Mouse (Mus musculus) G1E (cell line): ENCODE data around the gene Rpl29. TPM values are rescaled to one million over a fixed set of nuclear protein-coding genes. Genes with fewer than 3 reads are reported as not detected.
A peak's percentile ranks its signal among the peaks of the same experiment; 100 is the strongest.

Experiments used
- ATAC-seq: 2 replicates; pipeline ENCODE4 v1.8.0; 2016; ENCODE audit warnings: mild to moderate bottlenecking; ENCODE audit not compliant: insufficient number of reproducible peaks, poor library complexity, low FRiP score, severe bottlenecking; ENCODE audit errors: extremely low read depth
- DNase-seq: peaks from one replicate; pipeline ENCODE4 v3.0.0; 2012; ENCODE audit warnings: low spot score
- H3K27me3 ChIP-seq: 2 replicates; pipeline ENCODE4 v1.6.1; 2012; ENCODE audit warnings: mild to moderate bottlenecking, low read length, inconsistent platforms; ENCODE audit not compliant: insufficient read depth
- H3K36me3 ChIP-seq: replicated peaks from 2 replicates; pipeline ENCODE3; 2012; ENCODE audit warnings: mild to moderate bottlenecking, inconsistent platforms
- H3K4me1 ChIP-seq: 2 replicates; pipeline ENCODE4 v1.6.1; 2012; ENCODE audit warnings: low read depth, low read length, inconsistent platforms, mixed read lengths; ENCODE audit not compliant: insufficient read depth
- H3K4me3 ChIP-seq: 2 replicates; pipeline ENCODE4 v1.5.1; 2012; ENCODE audit warnings: low read depth, mild to moderate bottlenecking, inconsistent platforms, low read length, moderate library complexity, mixed read lengths
- H3K9me3 ChIP-seq: replicated peaks from 2 replicates; pipeline ENCODE4 v1.6.1; 2012; ENCODE audit warnings: inconsistent platforms
- CTCF ChIP-seq: IDR thresholded peaks from 2 replicates; pipeline ENCODE4 v1.5.1; 2012; ENCODE audit warnings: low read depth, low read length, inconsistent platforms, mixed read lengths
- GATA1 ChIP-seq: IDR thresholded peaks from 2 replicates; pipeline ENCODE4 v1.6.1; 2012; ENCODE audit warnings: borderline replicate concordance, low read length, inconsistent platforms, mixed read lengths
- GATA2 ChIP-seq: IDR thresholded peaks from 2 replicates; pipeline ENCODE4 v1.6.1; 2012; ENCODE audit warnings: low read depth, low read length, inconsistent platforms, borderline replicate concordance
- POLR2AphosphoS5 ChIP-seq: IDR thresholded peaks from 2 replicates; pipeline ENCODE4 v1.6.1; 2012; ENCODE audit warnings: low read depth, low read length, inconsistent platforms; ENCODE audit not compliant: insufficient replicate concordance
- TAL1 ChIP-seq: conservative IDR thresholded peaks from 2 replicates; pipeline ENCODE4 v1.6.1; 2012; ENCODE audit warnings: low read depth, low read length, inconsistent platforms, mixed read lengths
- polyA plus RNA-seq: library from polyadenylated mRNA; stranded (reverse); fragments of >175 nt; gene quantifications from 2 replicates; pipeline ENCODE4 v1.2.3, GENCODE M21; 2012
- total RNA-seq, 2 experiments: library from RNA; stranded (forward) in 1 of 2; stranded (reverse) in 1 of 2; fragments of 200-1000 nt in 1 of 2; fragments of >200 nt in 1 of 2; fragmentation: Nextera tagmentation in 1 of 2; gene quantifications; 2 replicates each; pipeline ENCODE4 v1.2.3; 2014 to 2017

Rpl29 gene
- total and polyA plus RNA-seq, 3 experiments: 29.5 to 149 (median 81.1) TPM

GRCm38 (mm10) chr9:106478101-106478500, 48.8 kb downstream of the Rpl29 start:
- Histone ChIP-seq H3K27me3 (peaks cover 10% of the 10 kb centered on the region), H3K9me3 (no peaks in the 10 kb centered on the region), H3K36me3 (peaks cover 44% of the 10 kb centered on the region), H3K4me3 (peak overlapping the region; percentile 82), H3K4me1 (peaks cover 67% of the 10 kb centered on the region)
- TF ChIP-seq TAL1: no peak
- TF ChIP-seq GATA1: no peak
- no peak for TF ChIP-seq POLR2AphosphoS5
- no peak for TF ChIP-seq CTCF
- no peak for TF ChIP-seq GATA2
- DNase-seq (no peak), ATAC-seq (no peak)

GRCm38 (mm10) chr9:106480541-106480940, 51.3 kb downstream of the Rpl29 start:
- ATAC-seq: no peak
- TF ChIP-seq GATA2 (no peak), CTCF (no peak), TAL1 (no peak), POLR2AphosphoS5 (no peak), GATA1 (no peak)
- Histone ChIP-seq H3K27me3 (no peaks in the 10 kb centered on the region), H3K4me3 (no peak overlapping the region), H3K36me3 (peaks cover 69% of the 10 kb centered on the region), H3K4me1 (peaks cover 55% of the 10 kb centered on the region), H3K9me3 (no peaks in the 10 kb centered on the region)
- DNase-seq: no peak

GRCm38 (mm10) chr9:106481075-106481474, 51.8 kb downstream of the Rpl29 start:
- DNase-seq: no peak
- H3K36me3 ChIP-seq: peaks cover 74% of the 10 kb centered on the region

More at GRCm38 (mm10) chr9:106481075-106481474, 51.8 kb downstream of the Rpl29 start:
- Histone ChIP-seq H3K27me3 (no peaks in the 10 kb centered on the region), H3K9me3 (no peaks in the 10 kb centered on the region), H3K4me1 (peaks cover 49% of the 10 kb centered on the region), H3K4me3 (no peak overlapping the region)
- no peak for ATAC-seq
- no peak for TF ChIP-seq POLR2AphosphoS5
- no peak for TF ChIP-seq TAL1
- TF ChIP-seq CTCF: no peak
- TF ChIP-seq GATA1: no peak
- no peak for TF ChIP-seq GATA2

Other genes with a start within 250 kb of the Rpl29 start
- 6.7 and 9.4 TPM in 2 replicates for gene Ppm1m, start 229.7 kb upstream of the Rpl29 start, total RNA-seq (2014; fragmentation: Nextera tagmentation)
- 14.4 and 19.1 TPM in 2 replicates for gene Ppm1m, start 229.7 kb upstream of the Rpl29 start, total RNA-seq (2017)
- gene Ppm1m, start 229.7 kb upstream of the Rpl29 start, polyA plus RNA-seq: 18.5 and 20.9 TPM in 2 replicates
- 13.7 and 17.5 TPM in 2 replicates for gene Twf2, start 226.3 kb upstream of the Rpl29 start, total RNA-seq (2014; fragmentation: Nextera tagmentation)
- gene Twf2, start 226.3 kb upstream of the Rpl29 start, total RNA-seq (2017): 35.7 and 51.5 TPM in 2 replicates
- gene Twf2, start 226.3 kb upstream of the Rpl29 start, polyA plus RNA-seq: 32.3 and 38.6 TPM in 2 replicates
- gene Tlr9, start 206.9 kb upstream of the Rpl29 start, total RNA-seq (2014; fragmentation: Nextera tagmentation): not detected in 2 replicates
- gene Tlr9, start 206.9 kb upstream of the Rpl29 start, total RNA-seq (2017): 0.06 and 0.27 TPM in 2 replicates
- gene Tlr9, start 206.9 kb upstream of the Rpl29 start, polyA plus RNA-seq: not detected in 2 replicates
- gene Alas1, start 180.8 kb upstream of the Rpl29 start, total RNA-seq (2014; fragmentation: Nextera tagmentation): 59.1 and 67.8 TPM in 2 replicates
- gene Alas1, start 180.8 kb upstream of the Rpl29 start, total RNA-seq (2017): 41.7 and 44.2 TPM in 2 replicates
- gene Alas1, start 180.8 kb upstream of the Rpl29 start, polyA plus RNA-seq: 8.5 and 10.3 TPM in 2 replicates
- gene Poc1a, start 148.4 kb upstream of the Rpl29 start, total RNA-seq (2014; fragmentation: Nextera tagmentation): 20.2 and 31.7 TPM in 2 replicates
- 25.6 and 28.8 TPM in 2 replicates for gene Poc1a, start 148.4 kb upstream of the Rpl29 start, total RNA-seq (2017)
- gene Poc1a, start 148.4 kb upstream of the Rpl29 start, polyA plus RNA-seq: 8.8 and 14.8 TPM in 2 replicates
- gene Dusp7, start 60.8 kb upstream of the Rpl29 start, total RNA-seq (2014; fragmentation: Nextera tagmentation): 49.3 and 50.4 TPM in 2 replicates
- gene Dusp7, start 60.8 kb upstream of the Rpl29 start, total RNA-seq (2017): 7.8 and 8.6 TPM in 2 replicates
- gene Dusp7, start 60.8 kb upstream of the Rpl29 start, polyA plus RNA-seq: 27.3 and 32.5 TPM in 2 replicates
- 6.0 and 11.6 TPM in 2 replicates for gene Acy1, start 8.9 kb downstream of the Rpl29 start, total RNA-seq (2014; fragmentation: Nextera tagmentation)
- gene Acy1, start 8.9 kb downstream of the Rpl29 start, total RNA-seq (2017): 11.0 and 17.1 TPM in 2 replicates
- gene Acy1, start 8.9 kb downstream of the Rpl29 start, polyA plus RNA-seq: 12.7 and 16.5 TPM in 2 replicates
- gene Abhd14b, start 18.0 kb downstream of the Rpl29 start, total RNA-seq (2014; fragmentation: Nextera tagmentation): 6.9 and 7.7 TPM in 2 replicates
- gene Abhd14b, start 18.0 kb downstream of the Rpl29 start, total RNA-seq (2017): 2.6 and 3.1 TPM in 2 replicates
- gene Abhd14b, start 18.0 kb downstream of the Rpl29 start, polyA plus RNA-seq: 2.3 and 3.1 TPM in 2 replicates
- 4.8 and 5.7 TPM in 2 replicates for gene Abhd14a, start 18.2 kb downstream of the Rpl29 start, total RNA-seq (2014; fragmentation: Nextera tagmentation)
- gene Abhd14a, start 18.2 kb downstream of the Rpl29 start, total RNA-seq (2017): 7.7 and 8.4 TPM in 2 replicates
- gene Abhd14a, start 18.2 kb downstream of the Rpl29 start, polyA plus RNA-seq: 22.4 and 24.0 TPM in 2 replicates
- 9.2 and 9.9 TPM in 2 replicates for gene Pcbp4, start 23.8 kb downstream of the Rpl29 start, total RNA-seq (2014; fragmentation: Nextera tagmentation)
- gene Pcbp4, start 23.8 kb downstream of the Rpl29 start, total RNA-seq (2017): 2.8 and 3.0 TPM in 2 replicates
- 18.9 and 22.1 TPM in 2 replicates for gene Pcbp4, start 23.8 kb downstream of the Rpl29 start, polyA plus RNA-seq
- gene Gpr62, start 36.5 kb downstream of the Rpl29 start, total RNA-seq (2014; fragmentation: Nextera tagmentation): not detected in 2 replicates
- gene Gpr62, start 36.5 kb downstream of the Rpl29 start, total RNA-seq (2017): not detected in 2 replicates
- gene Gpr62, start 36.5 kb downstream of the Rpl29 start, polyA plus RNA-seq: not detected in 2 replicates
- 25.7 and 45.8 TPM in 2 replicates for gene Rrp9, start 46.5 kb downstream of the Rpl29 start, total RNA-seq (2014; fragmentation: Nextera tagmentation)
- gene Rrp9, start 46.5 kb downstream of the Rpl29 start, total RNA-seq (2017): 32.6 and 39.2 TPM in 2 replicates
- 357 and 455 TPM in 2 replicates for gene Rrp9, start 46.5 kb downstream of the Rpl29 start, polyA plus RNA-seq
- gene Parp3, start 47.5 kb downstream of the Rpl29 start, total RNA-seq (2014; fragmentation: Nextera tagmentation): 3.5 TPM in 1 of 2 replicates, not detected in the other
- gene Parp3, start 47.5 kb downstream of the Rpl29 start, total RNA-seq (2017): 2.8 and 3.2 TPM in 2 replicates
- 0.48 and 0.85 TPM in 2 replicates for gene Parp3, start 47.5 kb downstream of the Rpl29 start, polyA plus RNA-seq
- gene Iqcf1, start 70.5 kb downstream of the Rpl29 start, total RNA-seq (2014; fragmentation: Nextera tagmentation): not detected in 2 replicates
- not detected in 2 replicates for gene Iqcf1, start 70.5 kb downstream of the Rpl29 start, total RNA-seq (2017)
- gene Iqcf1, start 70.5 kb downstream of the Rpl29 start, polyA plus RNA-seq: not detected in 2 replicates
- gene Iqcf5, start 85.1 kb downstream of the Rpl29 start, total RNA-seq (2014; fragmentation: Nextera tagmentation): 3.6 and 5.3 TPM in 2 replicates
- gene Iqcf5, start 85.1 kb downstream of the Rpl29 start, total RNA-seq (2017): 0.76 and 1.2 TPM in 2 replicates
- 0.13 TPM in 1 of 2 replicates, not detected in the other for gene Iqcf5, start 85.1 kb downstream of the Rpl29 start, polyA plus RNA-seq
- not detected in 2 replicates for gene Iqcf3, start 132.2 kb downstream of the Rpl29 start, total RNA-seq (2014; fragmentation: Nextera tagmentation)
- gene Iqcf3, start 132.2 kb downstream of the Rpl29 start, total RNA-seq (2017): not detected in 2 replicates
- not detected in 2 replicates for gene Iqcf3, start 132.2 kb downstream of the Rpl29 start, polyA plus RNA-seq
- gene Iqcf4, start 141.5 kb downstream of the Rpl29 start, total RNA-seq (2014; fragmentation: Nextera tagmentation): not detected in 2 replicates
- gene Iqcf4, start 141.5 kb downstream of the Rpl29 start, total RNA-seq (2017): not detected in 2 replicates
- gene Iqcf4, start 141.5 kb downstream of the Rpl29 start, polyA plus RNA-seq: not detected in 2 replicates
- gene Iqcf6, start 197.1 kb downstream of the Rpl29 start, total RNA-seq (2014; fragmentation: Nextera tagmentation): not detected in 2 replicates
- gene Iqcf6, start 197.1 kb downstream of the Rpl29 start, total RNA-seq (2017): not detected in 2 replicates
- not detected in 2 replicates for gene Iqcf6, start 197.1 kb downstream of the Rpl29 start, polyA plus RNA-seq
- not detected in 2 replicates for gene Grm2, start 226.6 kb downstream of the Rpl29 start, total RNA-seq (2014; fragmentation: Nextera tagmentation)
- gene Grm2, start 226.6 kb downstream of the Rpl29 start, total RNA-seq (2017): 0.12 and 0.16 TPM in 2 replicates
- not detected in 2 replicates for gene Grm2, start 226.6 kb downstream of the Rpl29 start, polyA plus RNA-seq